In genomic region chr11:70520178-70520769, GRCm38 (mm10) we compare ENCODE assay signal across 8 mouse cellular contexts. TPM values are rescaled to one million over a fixed set of nuclear protein-coding genes. Genes with fewer than 3 reads are reported as not detected.
DNase-seq lines count a peak whose midpoint lies in the region; ATAC-seq and TF ChIP-seq lines count a peak whose summit lies in the region.

No protein-coding gene starts in this region.

- peak overlapping the region; percentile 18 for H3K4me3 ChIP-seq in forebrain, embryonic 16.5 days (replicated peaks; ENCODE audit: low read length)
- H3K4me3 ChIP-seq in hindbrain, embryonic 12.5 days: peak overlapping the region; percentile 25
- peak overlapping the region; percentile 5 to 36; a peak in 3 of 4 replicates for H3K4me3 ChIP-seq in liver, embryonic 14.5 days (ENCODE audit: insufficient read depth in 1 of 2, low read depth in 2 of 2, low read length in 2 of 2)

- peaks cover 6% of the 10 kb centered on the region for H3K4me1 ChIP-seq in forebrain, embryonic 16.5 days (replicated peaks; ENCODE audit: control insufficient read depth, insufficient read depth, low read length)
- peaks cover 6% of the 10 kb centered on the region; the same call in 1 of the 2 replicates for H3K4me1 ChIP-seq in hindbrain, embryonic 12.5 days
- peaks cover 6 to 21% of the 10 kb centered on the region in 2 experiments; a peak in 3 of 4 replicates for H3K4me1 ChIP-seq in liver, embryonic 14.5 days (replicated peaks; ENCODE audit: control insufficient read depth in 2 of 2, insufficient read depth in 2 of 2, low read length in 1 of 2)

- peaks cover 4% of the 10 kb centered on the region for H3K27me3 ChIP-seq in forebrain, embryonic 16.5 days (replicated peaks; ENCODE audit: control insufficient read depth, insufficient read depth, low read length)
- H3K27me3 ChIP-seq in hindbrain, embryonic 12.5 days: peaks cover 5% of the 10 kb centered on the region; the same call in 1 of the 2 replicates
- peaks cover 13% of the 10 kb centered on the region for H3K27me3 ChIP-seq in liver, embryonic 14.5 days (ENCODE audit: control insufficient read depth, insufficient read depth, low read length)

- no peaks in the 10 kb centered on the region for H3K36me3 ChIP-seq in forebrain, embryonic 16.5 days (ENCODE audit: control insufficient read depth, insufficient read depth)
- no peaks in the 10 kb centered on the region for H3K36me3 ChIP-seq in hindbrain, embryonic 12.5 days
- no peaks in the 10 kb centered on the region for H3K36me3 ChIP-seq in liver, embryonic 14.5 days (replicated peaks; ENCODE audit: control insufficient read depth, insufficient read depth, low read depth)

- ATAC-seq in forebrain, embryonic 16.5 days: no peak
- ATAC-seq in hindbrain, embryonic 12.5 days (ENCODE audit: low FRiP score): no peak; the same call in 1 of the 2 replicates
- ATAC-seq in liver, embryonic 14.5 days (ENCODE audit: insufficient read depth): no peak

- 11% methylated on average over 41 of the region's 41 CpGs for WGBS in forebrain, embryonic 16.5 days
- 17% methylated on average over 41 of the region's 41 CpGs for WGBS in hindbrain, embryonic 12.5 days
- 27% methylated on average over 41 of the region's 41 CpGs for WGBS in liver, embryonic 14.5 days (ENCODE audit: insufficient replicate concordance)

- no peaks in the 10 kb centered on the region for H3K9me3 ChIP-seq in forebrain, embryonic 16.5 days (ENCODE audit: control insufficient read depth, low read length)
- H3K9me3 ChIP-seq in hindbrain, embryonic 12.5 days (replicated peaks): no peaks in the 10 kb centered on the region
- H3K9me3 ChIP-seq in liver, embryonic 14.5 days (ENCODE audit: control insufficient read depth, low read length): no peaks in the 10 kb centered on the region

- H3K4me2 ChIP-seq in forebrain, embryonic 16.5 days (ENCODE audit: low read length): peak overlapping the region; percentile 41
- H3K4me2 ChIP-seq in hindbrain, embryonic 12.5 days (replicated peaks): peak overlapping the region; percentile 42
- H3K4me2 ChIP-seq in liver, embryonic 14.5 days (ENCODE audit: low read depth): peak overlapping the region; percentile 51

- peak overlapping the region; percentile 52 for H3K9ac ChIP-seq in forebrain, embryonic 16.5 days (replicated peaks; ENCODE audit: low read depth, low read length)
- peak overlapping the region; percentile 44 for H3K9ac ChIP-seq in hindbrain, embryonic 12.5 days
- H3K9ac ChIP-seq in liver, embryonic 14.5 days (replicated peaks): peak overlapping the region; percentile 16; the same call in 1 of the 2 replicates

- H3K27ac ChIP-seq in forebrain, embryonic 16.5 days (ENCODE audit: low read length): no peak overlapping the region
- peak overlapping the region; percentile 36; the same call in 1 of the 2 replicates for H3K27ac ChIP-seq in hindbrain, embryonic 12.5 days
- no peak overlapping the region for H3K27ac ChIP-seq in liver, embryonic 14.5 days

- TF ChIP-seq POLR2A in brain, embryonic 14.5 days (IDR thresholded peaks at IDR 0.05; ENCODE audit: borderline replicate concordance, extremely low read depth, insufficient read depth, insufficient read length, poor library complexity, severe bottlenecking): no peak

- no peak for TF ChIP-seq EP300 in liver, embryonic 14.5 days (IDR thresholded peaks at IDR 0.05; ENCODE audit: low read depth)

- TF ChIP-seq CTCF in brain, embryonic 14.5 days (IDR thresholded peaks at IDR 0.05; ENCODE audit: borderline replicate concordance, extremely low read depth, insufficient read depth, insufficient read length): peak; percentile 15; the same call in 1 of the 2 replicates
- TF ChIP-seq CTCF in liver, embryonic 14.5 days (IDR thresholded peaks at IDR 0.05; ENCODE audit: low read depth): no peak

- DNase-seq in adrenal gland, adult (ENCODE audit: inconsistent age in 2 of 2, low spot score in 1 of 2): peak; percentile 56 to 79
- no peak for DNase-seq in adrenal gland, adult 8-10 months
- DNase-seq in brain, embryonic 14.5 days (ENCODE audit: low read depth): peak; percentile 29
- DNase-seq in liver, embryonic 14.5 days (ENCODE audit: low read depth in 3 of 3, low spot score in 3 of 3): no peak
- peak; percentile 55 for DNase-seq in retina, embryonic 14.5 days (ENCODE audit: low spot score)
- no peak for DNase-seq in c-Kit-positive CD71-positive TER-119-positive erythroid progenitor cells, embryonic 14.5 days (ENCODE audit: low spot score)

RNA-seq across cellular contexts. Expression of gene Gltpd2, which starts 1.3 kb away (rescaled TPM):
- not detected for total RNA-seq in adrenal gland, adult 8-10 months (2022)
- polyA plus RNA-seq in brain, embryonic 14.5 days (2012; rRNA removed): 0.09 TPM in 1 of 2 replicates, not detected in the other
- 0.18 TPM in 1 of 2 replicates, not detected in the other for polyA plus RNA-seq in forebrain, embryonic 16.5 days (2015; fragmentation: Nextera tagmentation; extraction: Ambion mirVana)
- 0.36 TPM in 1 of 2 replicates, not detected in the other for polyA plus RNA-seq in hindbrain, embryonic 12.5 days (2016; fragmentation: Nextera tagmentation; extraction: Ambion mirVana)
- polyA plus RNA-seq in liver, embryonic 14.5 days (2012; rRNA removed): 11.2 and 15.7 TPM in 2 replicates
- polyA plus RNA-seq in liver, embryonic 14.5 days (2014; fragmentation: Nextera tagmentation; extraction: Ambion mirVana): 18.4 and 20.3 TPM in 2 replicates

RNA-seq across cellular contexts. Expression of gene Psmb6, which starts 4.9 kb away (rescaled TPM):
- 100 to 1,000 TPM; 247 to 298 (median 278) TPM for total RNA-seq in adrenal gland, adult 8-10 months (2022)
- 405 and 560 TPM in 2 replicates for polyA plus RNA-seq in brain, embryonic 14.5 days (2012; rRNA removed)
- polyA plus RNA-seq in forebrain, embryonic 16.5 days (2015; fragmentation: Nextera tagmentation; extraction: Ambion mirVana): 713 and 749 TPM in 2 replicates
- polyA plus RNA-seq in hindbrain, embryonic 12.5 days (2016; fragmentation: Nextera tagmentation; extraction: Ambion mirVana): 679 and 744 TPM in 2 replicates
- 155 and 171 TPM in 2 replicates for polyA plus RNA-seq in liver, embryonic 14.5 days (2012; rRNA removed)
- 345 and 363 TPM in 2 replicates for polyA plus RNA-seq in liver, embryonic 14.5 days (2014; fragmentation: Nextera tagmentation; extraction: Ambion mirVana)

RNA-seq across cellular contexts. Expression of gene Vmo1, which starts 5.9 kb away (rescaled TPM):
- under 1 TPM in 1 of 4 experiments, not detected in 3; 0.46 TPM for total RNA-seq in adrenal gland, adult 8-10 months (2022)
- polyA plus RNA-seq in brain, embryonic 14.5 days (2012; rRNA removed): 0.14 and 0.15 TPM in 2 replicates
- polyA plus RNA-seq in forebrain, embryonic 16.5 days (2015; fragmentation: Nextera tagmentation; extraction: Ambion mirVana): not detected in 2 replicates
- polyA plus RNA-seq in hindbrain, embryonic 12.5 days (2016; fragmentation: Nextera tagmentation; extraction: Ambion mirVana): 0.34 TPM in 1 of 2 replicates, not detected in the other
- 0.23 TPM in 1 of 2 replicates, not detected in the other for polyA plus RNA-seq in liver, embryonic 14.5 days (2012; rRNA removed)
- 0.21 and 0.51 TPM in 2 replicates for polyA plus RNA-seq in liver, embryonic 14.5 days (2014; fragmentation: Nextera tagmentation; extraction: Ambion mirVana)

RNA-seq across cellular contexts. Expression of gene Gm40193, which starts 12.5 kb away (rescaled TPM):
- not detected for total RNA-seq in adrenal gland, adult 8-10 months (2022)
- not detected in 2 replicates for polyA plus RNA-seq in brain, embryonic 14.5 days (2012; rRNA removed)
- not detected in 2 replicates for polyA plus RNA-seq in forebrain, embryonic 16.5 days (2015; fragmentation: Nextera tagmentation; extraction: Ambion mirVana)
- polyA plus RNA-seq in hindbrain, embryonic 12.5 days (2016; fragmentation: Nextera tagmentation; extraction: Ambion mirVana): not detected in 2 replicates
- polyA plus RNA-seq in liver, embryonic 14.5 days (2012; rRNA removed): not detected in 2 replicates
- polyA plus RNA-seq in liver, embryonic 14.5 days (2014; fragmentation: Nextera tagmentation; extraction: Ambion mirVana): not detected in 2 replicates

RNA-seq across cellular contexts. Expression of gene Tm4sf5, which starts 15.2 kb away (rescaled TPM):
- not detected for total RNA-seq in adrenal gland, adult 8-10 months (2022)
- 1.6 and 2.3 TPM in 2 replicates for polyA plus RNA-seq in brain, embryonic 14.5 days (2012; rRNA removed)
- 0.66 and 3.4 TPM in 2 replicates for polyA plus RNA-seq in forebrain, embryonic 16.5 days (2015; fragmentation: Nextera tagmentation; extraction: Ambion mirVana)
- polyA plus RNA-seq in hindbrain, embryonic 12.5 days (2016; fragmentation: Nextera tagmentation; extraction: Ambion mirVana): 0.36 TPM in 1 of 2 replicates, not detected in the other
- polyA plus RNA-seq in liver, embryonic 14.5 days (2012; rRNA removed): 0.90 and 1.4 TPM in 2 replicates
- 2.1 and 2.4 TPM in 2 replicates for polyA plus RNA-seq in liver, embryonic 14.5 days (2014; fragmentation: Nextera tagmentation; extraction: Ambion mirVana)

Comparison
In these comparisons a context has a peak if more than half of its experiments do, and no peak if none do; other contexts are left out.
1. DNase-seq: peak in adrenal gland, adult (2 of 2), brain, embryonic 14.5 days (single experiment) and retina, embryonic 14.5 days (single experiment); none in adrenal gland, adult 8-10 months (single experiment), liver, embryonic 14.5 days (0 of 3) and c-Kit-positive CD71-positive TER-119-positive erythroid progenitor cells, embryonic 14.5 days (single experiment).
2. Peak in every context shown above with its lines, with median percentiles within 50 percentile points of each other: H3K4me2 ChIP-seq, H3K4me3 ChIP-seq and H3K9ac ChIP-seq.